Mouse (Mus musculus): ENCODE data around the gene Wdr46. TPM values are rescaled to one million over a fixed set of nuclear protein-coding genes. Genes with fewer than 3 reads are reported as not detected.
"Not testable (repeated sequence)": the region's sequence is repeated elsewhere in the genome, so short reads cannot be mapped to it uniquely, and the experiment has no call there.

Gene Wdr46
- polyA plus RNA-seq, 1 experiment from 2014 or later: 26.8 TPM

DNA sequence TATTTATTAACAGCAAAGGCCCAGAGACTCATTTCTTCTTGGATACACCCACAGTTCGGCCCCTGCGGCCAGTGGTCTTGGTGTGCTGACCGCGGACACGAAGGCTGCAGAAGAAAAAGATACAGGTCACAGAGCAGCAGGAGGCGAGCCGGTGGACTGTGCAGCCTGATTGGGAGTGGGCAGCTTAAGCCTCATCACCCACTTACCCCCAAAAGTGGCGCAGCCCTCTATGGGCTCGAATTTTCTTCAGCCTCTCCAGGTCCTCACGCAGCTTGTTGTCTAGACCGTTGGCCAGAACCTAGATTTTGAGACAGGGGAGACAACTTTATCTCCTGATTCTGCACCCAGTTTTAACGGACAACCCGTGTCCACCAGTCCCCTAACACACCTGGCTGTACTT, 11.6 kb downstream of the Wdr46 start:
- peak overlapping the region; percentile 84; the same call in 1 of the 2 replicates for H3K4me2 ChIP-seq (replicated peaks; ENCODE audit: low read depth, low read length)
- not testable (repeated sequence) for H3K27ac ChIP-seq (ENCODE audit: low read depth, low read length); H3K9ac ChIP-seq (ENCODE audit: low read depth, low read length); DNase-seq (ENCODE audit: low spot score); ATAC-seq (ENCODE audit: low FRiP score); H3K4me3 ChIP-seq (ENCODE audit: low read depth, low read length); H3K27me3 ChIP-seq (ENCODE audit: control insufficient read depth, insufficient read depth, low read length); H3K36me3 ChIP-seq (ENCODE audit: control insufficient read depth, insufficient read depth, low read length); H3K9me3 ChIP-seq (ENCODE audit: control insufficient read depth, low read length)
- H3K4me1 ChIP-seq (replicated peaks; ENCODE audit: control insufficient read depth, insufficient read depth, low read length): peaks cover 19% of the 10 kb centered on the region
- WGBS: 79% methylated on average over 13 of the region's 13 CpGs

DNA sequence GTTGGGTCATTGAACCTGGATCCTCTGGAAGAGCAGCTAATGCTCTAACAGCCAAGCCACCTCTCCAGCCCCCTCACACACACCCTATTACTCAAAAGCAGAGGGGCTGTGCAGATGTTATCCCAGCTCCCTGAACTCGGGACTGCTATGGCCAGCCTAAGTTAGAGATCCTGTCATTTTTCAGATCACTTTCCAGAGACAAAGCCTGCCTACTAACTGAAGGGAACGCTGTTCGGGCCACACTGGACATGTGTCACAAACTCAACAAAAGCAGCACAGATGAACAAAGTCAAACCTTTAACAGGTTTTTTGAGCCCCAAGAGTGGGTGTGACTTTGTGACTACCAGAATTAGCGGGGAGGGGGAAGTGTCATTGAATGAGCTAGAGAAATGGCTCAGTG, 12.4 kb downstream of the Wdr46 start:
- H3K4me2 ChIP-seq (replicated peaks; ENCODE audit: low read depth, low read length): 0 out of 2 replicates have a peak overlapping the region, but pooled peaks have one; percentile 7
- H3K4me3 ChIP-seq (ENCODE audit: low read depth, low read length): 0 out of 2 replicates have a peak overlapping the region, but pooled peaks have one; percentile 8

DNA sequence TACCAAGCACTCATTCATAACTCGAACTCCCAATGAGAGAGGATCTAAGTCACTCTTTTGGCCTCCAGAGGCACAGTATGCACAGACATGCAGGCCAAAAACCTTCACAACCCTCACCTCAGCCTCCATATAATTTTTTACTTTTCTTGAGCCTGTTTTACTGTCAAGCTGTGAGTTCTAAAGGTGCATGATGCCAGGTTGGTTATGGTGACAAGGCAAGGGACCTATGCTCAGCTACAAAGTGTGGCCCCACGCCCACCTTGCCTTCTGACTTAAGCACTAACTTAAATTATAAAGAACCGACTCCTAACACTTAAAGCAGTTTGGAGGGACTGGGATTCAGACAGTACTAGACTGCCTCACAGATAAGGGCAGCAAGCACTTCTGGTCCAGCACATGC, 12.8 kb downstream of the Wdr46 start:
- Histone ChIP-seq H3K9me3 (ENCODE audit: control insufficient read depth, low read length) (no peaks in the 10 kb centered on the region), H3K4me2 (replicated peaks; ENCODE audit: low read depth, low read length) (no peak overlapping the region; the same call in 1 of the 2 replicates), H3K27me3 (ENCODE audit: control insufficient read depth, insufficient read depth, low read length) (no peaks in the 10 kb centered on the region), H3K27ac (ENCODE audit: low read depth, low read length) (no peak overlapping the region), H3K9ac (ENCODE audit: low read depth, low read length) (no peak overlapping the region), H3K36me3 (ENCODE audit: control insufficient read depth, insufficient read depth, low read length) (peaks cover 4% of the 10 kb centered on the region; the same call in 1 of the 2 replicates), H3K4me1 (replicated peaks; ENCODE audit: control insufficient read depth, insufficient read depth, low read length) (peaks cover 19% of the 10 kb centered on the region), H3K4me3 (ENCODE audit: low read depth, low read length) (0 out of 2 replicates have a peak overlapping the region, but pooled peaks have one; percentile 8)
- DNase-seq (ENCODE audit: low spot score): no peak
- WGBS: 96% methylated on average over 3 of the region's 3 CpGs
- ATAC-seq (ENCODE audit: low FRiP score): no peak

More for the DNA sequence above, 12.4 kb downstream of the Wdr46 start:
- Histone ChIP-seq H3K27me3 (ENCODE audit: control insufficient read depth, insufficient read depth, low read length) (no peaks in the 10 kb centered on the region), H3K9ac (ENCODE audit: low read depth, low read length) (no peak overlapping the region), H3K4me1 (replicated peaks; ENCODE audit: control insufficient read depth, insufficient read depth, low read length) (peaks cover 19% of the 10 kb centered on the region), H3K9me3 (ENCODE audit: control insufficient read depth, low read length) (no peaks in the 10 kb centered on the region), H3K36me3 (ENCODE audit: control insufficient read depth, insufficient read depth, low read length) (peaks cover 4% of the 10 kb centered on the region; the same call in 1 of the 2 replicates), H3K27ac (ENCODE audit: low read depth, low read length) (no peak overlapping the region)
- DNase-seq (ENCODE audit: low spot score) (no peak), ATAC-seq (ENCODE audit: low FRiP score) (no peak)
- 84% methylated on average over 4 of the region's 4 CpGs for WGBS

DNA sequence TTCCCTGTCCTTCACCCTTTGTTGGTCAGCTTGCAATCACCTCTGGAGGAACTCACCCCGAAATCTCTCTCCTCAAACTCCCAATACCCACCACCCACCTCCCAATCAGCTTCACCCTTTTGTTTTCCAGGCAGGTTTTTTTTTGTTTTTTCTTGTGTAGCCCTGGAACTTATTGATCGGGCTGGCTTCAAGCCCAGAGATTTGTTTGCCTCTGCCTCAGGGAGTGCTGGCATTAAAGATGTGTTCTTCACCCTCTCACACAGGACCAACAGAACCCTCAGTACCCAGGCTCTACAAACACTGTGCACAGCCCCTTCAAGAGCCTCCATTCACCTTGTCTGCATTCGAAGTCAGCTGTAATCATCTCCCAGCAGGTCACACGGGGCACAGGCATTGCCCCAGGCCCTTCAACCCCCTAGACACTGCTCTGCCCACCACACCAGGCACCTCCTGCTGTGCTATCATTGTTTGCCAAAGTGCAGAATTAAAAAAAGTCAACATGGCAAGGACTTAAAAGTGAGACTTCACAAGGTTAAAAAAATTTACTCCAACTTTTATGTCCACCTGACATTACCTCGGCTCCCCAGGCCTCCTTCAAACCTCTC, 13.6 kb downstream of the Wdr46 start:
- no peak for DNase-seq (ENCODE audit: low spot score)
- peaks cover 4% of the 10 kb centered on the region; the same call in 1 of the 2 replicates for H3K36me3 ChIP-seq (ENCODE audit: control insufficient read depth, insufficient read depth, low read length)
- ATAC-seq (ENCODE audit: low FRiP score): no peak
- peak overlapping the region; percentile 96 for H3K9ac ChIP-seq (ENCODE audit: low read depth, low read length)
- H3K4me1 ChIP-seq (replicated peaks; ENCODE audit: control insufficient read depth, insufficient read depth, low read length): peaks cover 19% of the 10 kb centered on the region
- peak overlapping the region; percentile 97 for H3K4me3 ChIP-seq (ENCODE audit: low read depth, low read length)
- WGBS: 42% methylated on average over 5 of the region's 5 CpGs
- H3K4me2 ChIP-seq (replicated peaks; ENCODE audit: low read depth, low read length): peak overlapping the region; percentile 96
- H3K27ac ChIP-seq (ENCODE audit: low read depth, low read length): no peak overlapping the region
- H3K27me3 ChIP-seq (ENCODE audit: control insufficient read depth, insufficient read depth, low read length): no peaks in the 10 kb centered on the region
- no peaks in the 10 kb centered on the region for H3K9me3 ChIP-seq (ENCODE audit: control insufficient read depth, low read length)

DNA sequence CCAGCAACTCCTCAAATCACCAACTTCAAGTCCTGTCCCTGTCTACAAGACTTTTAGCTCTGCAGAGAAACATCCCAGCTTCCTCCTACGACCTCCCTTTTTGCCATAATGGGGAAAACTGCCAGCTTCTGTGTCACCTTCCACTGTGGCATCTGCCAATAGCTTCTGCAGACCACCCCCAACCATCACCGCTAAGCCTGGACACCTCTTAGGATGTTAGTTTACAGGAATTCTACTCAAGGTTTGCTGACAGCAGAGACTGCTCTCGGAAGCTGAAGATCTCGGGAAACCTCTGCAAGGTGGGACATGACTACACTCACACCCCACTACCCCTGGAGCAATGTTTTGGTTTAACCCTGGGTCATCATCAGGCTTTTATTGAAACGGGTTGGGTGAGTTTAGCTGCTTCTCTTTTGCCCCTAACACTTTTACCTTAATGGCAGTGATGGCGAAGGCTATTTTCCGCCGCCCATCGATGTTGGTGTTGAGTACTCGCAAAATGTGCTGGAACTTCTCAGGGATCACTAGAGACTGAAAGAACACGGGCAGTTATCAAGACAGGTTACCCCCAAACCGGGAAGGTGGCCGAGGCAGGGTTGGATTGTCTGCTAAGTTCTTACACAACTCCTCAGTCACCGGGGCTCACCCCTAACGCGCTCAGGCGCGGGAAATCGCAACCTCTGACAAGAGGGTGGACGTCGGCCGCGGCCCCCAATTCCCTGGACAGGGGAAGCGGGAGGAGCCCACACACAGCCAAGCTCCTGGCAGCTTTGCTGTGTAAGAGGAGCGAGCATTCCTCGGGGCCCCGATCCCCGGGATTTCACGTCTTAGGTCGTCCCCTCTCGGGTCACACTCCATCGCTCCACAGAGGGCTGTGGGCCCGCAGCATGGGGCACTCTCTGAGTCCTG, 14.4 kb downstream of the Wdr46 start:
- Histone ChIP-seq H3K9ac (ENCODE audit: low read depth, low read length) (peak overlapping the region; percentile 96), H3K27ac (ENCODE audit: low read depth, low read length) (peak overlapping the region; percentile 81), H3K4me3 (ENCODE audit: low read depth, low read length) (peak overlapping the region; percentile 97), H3K4me2 (replicated peaks; ENCODE audit: low read depth, low read length) (peak overlapping the region; percentile 96), H3K27me3 (ENCODE audit: control insufficient read depth, insufficient read depth, low read length) (no peaks in the 10 kb centered on the region), H3K36me3 (ENCODE audit: control insufficient read depth, insufficient read depth, low read length) (peaks cover 2% of the 10 kb centered on the region; the same call in 1 of the 2 replicates), H3K9me3 (ENCODE audit: control insufficient read depth, low read length) (no peaks in the 10 kb centered on the region), H3K4me1 (replicated peaks; ENCODE audit: control insufficient read depth, insufficient read depth, low read length) (peaks cover 19% of the 10 kb centered on the region)
- 3% methylated on average over 33 of the region's 33 CpGs for WGBS
- no peak for ATAC-seq (ENCODE audit: low FRiP score)
- no peak for DNase-seq (ENCODE audit: low spot score)

DNA sequence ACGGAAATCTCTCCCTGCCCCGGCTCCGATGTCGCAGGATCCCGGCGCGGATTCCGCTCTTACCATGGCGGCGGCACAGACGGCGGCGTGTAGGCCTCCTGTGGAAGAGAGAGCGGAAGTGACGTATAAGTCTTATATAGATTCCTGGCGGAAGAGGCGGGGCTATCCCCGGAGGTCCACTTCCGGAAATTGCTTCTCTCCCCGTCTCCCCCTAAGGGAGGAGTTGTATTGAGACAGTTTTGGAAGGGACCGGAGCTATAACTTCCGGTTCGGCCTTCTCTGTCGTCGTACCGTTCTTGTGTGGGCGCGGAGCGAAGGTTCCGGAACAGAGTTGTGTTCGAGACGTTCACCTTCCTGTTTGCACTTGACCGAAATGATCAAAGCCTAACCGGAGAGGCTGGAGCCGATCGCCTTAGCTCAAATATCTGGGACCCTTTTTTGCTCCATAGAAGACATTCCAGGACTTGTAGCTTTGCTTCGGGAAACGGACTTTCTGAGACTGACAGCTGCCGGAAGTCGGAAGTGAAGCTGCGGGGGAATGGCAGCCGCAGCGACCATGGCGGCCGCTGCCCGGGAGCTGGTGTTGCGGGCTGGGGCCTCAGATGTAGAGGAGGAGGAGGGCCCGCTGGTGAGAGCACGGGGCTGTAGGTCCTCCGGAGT, 15.2 kb downstream of the Wdr46 start, which contains the start of the genes Vps52 and Rps18:
Gene Vps52, plus strand, starts transcription at position 258 of the 660 bp plus-strand sequence.
Gene Rps18, minus strand, starts transcription at position 447 of the 660 bp plus-strand sequence.
- H3K9ac ChIP-seq (ENCODE audit: low read depth, low read length): peak within 1 kb of the TSS; percentile 96
- peaks cover 2% of the 10 kb centered on the region; the same call in 1 of the 2 replicates for H3K36me3 ChIP-seq (ENCODE audit: control insufficient read depth, insufficient read depth, low read length)
- peak; percentile 83 for ATAC-seq (ENCODE audit: low FRiP score)
- peaks cover 16% of the 10 kb centered on the region for H3K4me1 ChIP-seq (replicated peaks; ENCODE audit: control insufficient read depth, insufficient read depth, low read length)
- peak; percentile 96 for DNase-seq (ENCODE audit: low spot score)
- peak within 1 kb of the TSS; percentile 97 for H3K4me3 ChIP-seq (ENCODE audit: low read depth, low read length)
- peak within 1 kb of the TSS; percentile 82 for H3K27ac ChIP-seq (ENCODE audit: low read depth, low read length)
- under 1% methylated on average over 50 of the region's 50 CpGs for WGBS
- peak within 1 kb of the TSS; percentile 96 for H3K4me2 ChIP-seq (replicated peaks; ENCODE audit: low read depth, low read length)
- no peaks in the 10 kb centered on the region for H3K9me3 ChIP-seq (ENCODE audit: control insufficient read depth, low read length)
- no peaks in the 10 kb centered on the region for H3K27me3 ChIP-seq (ENCODE audit: control insufficient read depth, insufficient read depth, low read length)

DNA sequence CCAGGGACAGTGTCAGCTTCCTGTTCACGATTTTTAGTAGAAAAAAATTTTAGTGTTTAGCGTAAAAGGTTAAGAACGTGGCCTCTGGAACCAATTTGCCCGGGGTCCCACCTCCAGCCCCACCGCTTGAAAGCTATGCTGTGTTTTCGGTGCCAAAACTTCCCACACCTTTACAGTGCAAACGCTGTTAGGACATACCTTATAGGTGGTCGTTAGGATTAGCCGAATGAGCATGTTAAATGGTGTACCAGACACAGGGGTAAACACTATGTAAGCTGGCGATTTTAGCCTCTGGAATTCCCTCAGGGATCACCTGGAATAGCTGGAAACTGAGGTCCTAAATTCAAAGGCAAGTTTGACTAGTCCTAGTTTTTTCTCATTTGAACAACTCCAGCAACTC, 15.9 kb downstream of the Wdr46 start:
- peak overlapping the region; percentile 97 for H3K4me3 ChIP-seq (ENCODE audit: low read depth, low read length)
- peak overlapping the region; percentile 77 for H3K4me2 ChIP-seq (replicated peaks; ENCODE audit: low read depth, low read length)
- 6% methylated on average over 10 of the region's 10 CpGs for WGBS
- peak overlapping the region; percentile 71 for H3K9ac ChIP-seq (ENCODE audit: low read depth, low read length)
- no peaks in the 10 kb centered on the region for H3K27me3 ChIP-seq (ENCODE audit: control insufficient read depth, insufficient read depth, low read length)
- H3K4me1 ChIP-seq (replicated peaks; ENCODE audit: control insufficient read depth, insufficient read depth, low read length): peaks cover 16% of the 10 kb centered on the region
- DNase-seq (ENCODE audit: low spot score) (no peak), ATAC-seq (ENCODE audit: low FRiP score) (0 out of 2 replicates have a peak, but pooled peaks have one; percentile 2)
- H3K36me3 ChIP-seq (ENCODE audit: control insufficient read depth, insufficient read depth, low read length): peaks cover 2% of the 10 kb centered on the region; the same call in 1 of the 2 replicates
- peak overlapping the region; percentile 82 for H3K27ac ChIP-seq (ENCODE audit: low read depth, low read length)
- no peaks in the 10 kb centered on the region for H3K9me3 ChIP-seq (ENCODE audit: control insufficient read depth, low read length)

DNA sequence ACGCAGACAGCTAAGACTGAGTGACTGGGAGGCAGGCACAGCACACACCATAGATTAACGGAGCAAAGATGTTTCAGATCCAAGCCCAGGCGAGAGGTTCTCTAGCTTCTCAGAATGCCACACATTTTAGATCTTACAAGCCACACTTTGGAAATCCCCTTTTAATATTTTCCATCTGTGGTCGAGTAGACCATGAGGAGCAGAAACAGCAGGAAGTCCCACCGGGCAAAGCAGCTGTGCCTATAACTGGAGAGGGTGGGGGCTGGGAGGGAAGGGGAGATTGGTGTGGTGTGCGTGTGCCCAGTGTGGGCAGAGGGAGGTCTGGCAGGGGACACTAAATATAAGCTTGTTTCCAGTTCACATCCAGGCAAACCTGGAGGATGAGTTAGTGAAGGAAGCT, 17.0 kb downstream of the Wdr46 start:
- no peak for DNase-seq (ENCODE audit: low spot score)
- no peak for ATAC-seq (ENCODE audit: low FRiP score)
- H3K9ac ChIP-seq (ENCODE audit: low read depth, low read length): no peak overlapping the region
- no peak overlapping the region for H3K27ac ChIP-seq (ENCODE audit: low read depth, low read length)
- H3K27me3 ChIP-seq (ENCODE audit: control insufficient read depth, insufficient read depth, low read length): no peaks in the 10 kb centered on the region
- peaks cover 2% of the 10 kb centered on the region; the same call in 1 of the 2 replicates for H3K36me3 ChIP-seq (ENCODE audit: control insufficient read depth, insufficient read depth, low read length)
- no peak overlapping the region for H3K4me3 ChIP-seq (ENCODE audit: low read depth, low read length)
- H3K9me3 ChIP-seq (ENCODE audit: control insufficient read depth, low read length): no peaks in the 10 kb centered on the region
- peaks cover 11% of the 10 kb centered on the region for H3K4me1 ChIP-seq (replicated peaks; ENCODE audit: control insufficient read depth, insufficient read depth, low read length)
- 83% methylated on average over 6 of the region's 6 CpGs for WGBS
- no peak overlapping the region for H3K4me2 ChIP-seq (replicated peaks; ENCODE audit: low read depth, low read length)
